Mouse (Mus musculus): ENCODE results near the gene Map7d1. TPM values are rescaled to one million over a fixed set of nuclear protein-coding genes. Genes with fewer than 3 reads are reported as not detected.

Gene Map7d1
- polyA plus RNA-seq, 1 experiment from 2014 or later, result 46.8 TPM

- WGBS, result 62% methylated on average over 9 of the region's 9 CpGs
- no peak overlapping the region for H3K9ac ChIP-seq (ENCODE audit: low read length)
- H3K4me2 ChIP-seq (ENCODE audit: low read length), result no peak overlapping the region
- H3K36me3 ChIP-seq (ENCODE audit: control insufficient read depth, insufficient read depth, low read length), result no peaks in the 10 kb centered on the region
- H3K27ac ChIP-seq (replicated peaks in 1 of 2; ENCODE audit: control insufficient read depth in 1 of 2, insufficient read depth in 1 of 2, low read depth in 2 of 2, low read length in 2 of 2), result no peak overlapping the region
- no peak overlapping the region for H3K4me3 ChIP-seq (ENCODE audit: control insufficient read depth in 1 of 2, insufficient read depth in 1 of 2, low read depth in 1 of 2, low read length in 2 of 2)
- H3K27me3 ChIP-seq (ENCODE audit: control insufficient read depth, insufficient read depth, low read length), result peaks cover 23% of the 10 kb centered on the region
- peaks cover 5% of the 10 kb centered on the region; the same call in 1 of the 2 replicates for H3K9me3 ChIP-seq (ENCODE audit: control insufficient read depth, low read length)
- H3K4me1 ChIP-seq (ENCODE audit: control insufficient read depth in 2 of 2, insufficient read depth in 2 of 2, low read length in 2 of 2), result peaks cover 4% of the 10 kb centered on the region in 2 experiments; a peak in 2 of 4 replicates
- ATAC-seq (ENCODE audit: insufficient number of reproducible peaks, insufficient read depth, low FRiP score, low read depth), result no peak
Observed at GRCm38 (mm10) chr4:126281706-126282105, 25.6 kb upstream of the Map7d1 start.

GRCm38 (mm10) chr4:126278961-126279360, 22.8 kb upstream of the Map7d1 start:
- Histone ChIP-seq H3K27me3 (ENCODE audit: control insufficient read depth, insufficient read depth, low read length) (peaks cover 3% of the 10 kb centered on the region; the same call in 1 of the 2 replicates), H3K9me3 (ENCODE audit: control insufficient read depth, low read length) (no peaks in the 10 kb centered on the region), H3K9ac (ENCODE audit: low read length) (no peak overlapping the region), H3K4me1 (ENCODE audit: control insufficient read depth in 2 of 2, insufficient read depth in 2 of 2, low read length in 2 of 2) (no peaks in the 10 kb centered on the region), H3K4me2 (ENCODE audit: low read length) (no peak overlapping the region), H3K4me3 (ENCODE audit: control insufficient read depth in 1 of 2, insufficient read depth in 1 of 2, low read depth in 1 of 2, low read length in 2 of 2) (no peak overlapping the region), H3K36me3 (ENCODE audit: control insufficient read depth, insufficient read depth, low read length) (peaks cover 19% of the 10 kb centered on the region), H3K27ac (replicated peaks in 1 of 2; ENCODE audit: control insufficient read depth in 1 of 2, insufficient read depth in 1 of 2, low read depth in 2 of 2, low read length in 2 of 2) (no peak overlapping the region)
- 61% methylated on average over 9 of the region's 9 CpGs for WGBS
- no peak for ATAC-seq (ENCODE audit: insufficient number of reproducible peaks, insufficient read depth, low FRiP score, low read depth)

GRCm38 (mm10) chr4:126278565-126278915, 22.4 kb upstream of the Map7d1 start:
- no peak for ATAC-seq (ENCODE audit: insufficient number of reproducible peaks, insufficient read depth, low FRiP score, low read depth)
- Histone ChIP-seq H3K4me3 (ENCODE audit: control insufficient read depth in 1 of 2, insufficient read depth in 1 of 2, low read depth in 1 of 2, low read length in 2 of 2) (no peak overlapping the region), H3K4me2 (ENCODE audit: low read length) (peak overlapping the region; percentile 59; the same call in 1 of the 2 replicates), H3K9me3 (ENCODE audit: control insufficient read depth, low read length) (no peaks in the 10 kb centered on the region), H3K9ac (ENCODE audit: low read length) (0 out of 2 replicates have a peak overlapping the region, but pooled peaks have one; percentile 14), H3K36me3 (ENCODE audit: control insufficient read depth, insufficient read depth, low read length) (peaks cover 24% of the 10 kb centered on the region), H3K4me1 (ENCODE audit: control insufficient read depth in 2 of 2, insufficient read depth in 2 of 2, low read length in 2 of 2) (no peaks in the 10 kb centered on the region), H3K27ac (replicated peaks in 1 of 2; ENCODE audit: control insufficient read depth in 1 of 2, insufficient read depth in 1 of 2, low read depth in 2 of 2, low read length in 2 of 2) (no peak overlapping the region), H3K27me3 (ENCODE audit: control insufficient read depth, insufficient read depth, low read length) (no peaks in the 10 kb centered on the region)
- 27% methylated on average over 9 of the region's 9 CpGs for WGBS

- peak overlapping the region; percentile 16 to 20; a peak in 2 of 4 replicates for H3K4me3 ChIP-seq (ENCODE audit: control insufficient read depth in 1 of 2, insufficient read depth in 1 of 2, low read depth in 1 of 2, low read length in 2 of 2)
- H3K36me3 ChIP-seq (ENCODE audit: control insufficient read depth, insufficient read depth, low read length), result peaks cover 29% of the 10 kb centered on the region
- H3K9me3 ChIP-seq (ENCODE audit: control insufficient read depth, low read length), result no peaks in the 10 kb centered on the region
- no peak overlapping the region for H3K27ac ChIP-seq (replicated peaks in 1 of 2; ENCODE audit: control insufficient read depth in 1 of 2, insufficient read depth in 1 of 2, low read depth in 2 of 2, low read length in 2 of 2)
- WGBS, result 8% methylated on average over 13 of the region's 13 CpGs
- H3K27me3 ChIP-seq (ENCODE audit: control insufficient read depth, insufficient read depth, low read length), result no peaks in the 10 kb centered on the region
- 0 out of 2 replicates have a peak overlapping the region, but pooled peaks have one; percentile 14 for H3K9ac ChIP-seq (ENCODE audit: low read length)
- no peaks in the 10 kb centered on the region for H3K4me1 ChIP-seq (ENCODE audit: control insufficient read depth in 2 of 2, insufficient read depth in 2 of 2, low read length in 2 of 2)
- H3K4me2 ChIP-seq (ENCODE audit: low read length), result peak overlapping the region; percentile 59
- no peak for ATAC-seq (ENCODE audit: insufficient number of reproducible peaks, insufficient read depth, low FRiP score, low read depth)
Observed at GRCm38 (mm10) chr4:126277906-126278564, 21.9 kb upstream of the Map7d1 start.

GRCm38 (mm10) chr4:126275681-126276131, 19.6 kb upstream of the Map7d1 start:
- Histone ChIP-seq H3K36me3 (ENCODE audit: control insufficient read depth, insufficient read depth, low read length) (peaks cover 40% of the 10 kb centered on the region), H3K9me3 (ENCODE audit: control insufficient read depth, low read length) (no peaks in the 10 kb centered on the region), H3K4me3 (ENCODE audit: control insufficient read depth in 1 of 2, insufficient read depth in 1 of 2, low read depth in 1 of 2, low read length in 2 of 2) (no peak overlapping the region), H3K4me2 (ENCODE audit: low read length) (no peak overlapping the region), H3K9ac (ENCODE audit: low read length) (no peak overlapping the region), H3K27ac (replicated peaks in 1 of 2; ENCODE audit: control insufficient read depth in 1 of 2, insufficient read depth in 1 of 2, low read depth in 2 of 2, low read length in 2 of 2) (no peak overlapping the region), H3K27me3 (ENCODE audit: control insufficient read depth, insufficient read depth, low read length) (no peaks in the 10 kb centered on the region), H3K4me1 (ENCODE audit: control insufficient read depth in 2 of 2, insufficient read depth in 2 of 2, low read length in 2 of 2) (no peaks in the 10 kb centered on the region)
- WGBS, result 86% methylated on average over 13 of the region's 13 CpGs
- ATAC-seq (ENCODE audit: insufficient number of reproducible peaks, insufficient read depth, low FRiP score, low read depth), result no peak

GRCm38 (mm10) chr4:126275081-126275480, 18.9 kb upstream of the Map7d1 start:
- Histone ChIP-seq H3K4me3 (ENCODE audit: control insufficient read depth in 1 of 2, insufficient read depth in 1 of 2, low read depth in 1 of 2, low read length in 2 of 2) (no peak overlapping the region), H3K4me1 (ENCODE audit: control insufficient read depth in 2 of 2, insufficient read depth in 2 of 2, low read length in 2 of 2) (no peaks in the 10 kb centered on the region), H3K27me3 (ENCODE audit: control insufficient read depth, insufficient read depth, low read length) (no peaks in the 10 kb centered on the region), H3K9me3 (ENCODE audit: control insufficient read depth, low read length) (no peaks in the 10 kb centered on the region), H3K4me2 (ENCODE audit: low read length) (no peak overlapping the region), H3K36me3 (ENCODE audit: control insufficient read depth, insufficient read depth, low read length) (peaks cover 40% of the 10 kb centered on the region), H3K9ac (ENCODE audit: low read length) (no peak overlapping the region), H3K27ac (replicated peaks in 1 of 2; ENCODE audit: control insufficient read depth in 1 of 2, insufficient read depth in 1 of 2, low read depth in 2 of 2, low read length in 2 of 2) (no peak overlapping the region)
- no peak for ATAC-seq (ENCODE audit: insufficient number of reproducible peaks, insufficient read depth, low FRiP score, low read depth)
- WGBS, result 91% methylated on average over 4 of the region's 4 CpGs

- Histone ChIP-seq H3K27ac (replicated peaks in 1 of 2; ENCODE audit: control insufficient read depth in 1 of 2, insufficient read depth in 1 of 2, low read depth in 2 of 2, low read length in 2 of 2) (no peak overlapping the region), H3K4me2 (ENCODE audit: low read length) (no peak overlapping the region), H3K4me3 (ENCODE audit: control insufficient read depth in 1 of 2, insufficient read depth in 1 of 2, low read depth in 1 of 2, low read length in 2 of 2) (no peak overlapping the region), H3K27me3 (ENCODE audit: control insufficient read depth, insufficient read depth, low read length) (no peaks in the 10 kb centered on the region), H3K9me3 (ENCODE audit: control insufficient read depth, low read length) (no peaks in the 10 kb centered on the region), H3K4me1 (ENCODE audit: control insufficient read depth in 2 of 2, insufficient read depth in 2 of 2, low read length in 2 of 2) (no peaks in the 10 kb centered on the region), H3K36me3 (ENCODE audit: control insufficient read depth, insufficient read depth, low read length) (peaks cover 40% of the 10 kb centered on the region), H3K9ac (ENCODE audit: low read length) (no peak overlapping the region)
- ATAC-seq (ENCODE audit: insufficient number of reproducible peaks, insufficient read depth, low FRiP score, low read depth), result no peak
- 77% methylated on average over 13 of the region's 13 CpGs for WGBS
Observed at GRCm38 (mm10) chr4:126273753-126274152, 17.6 kb upstream of the Map7d1 start.

GRCm38 (mm10) chr4:126269292-126269691, 13.1 kb upstream of the Map7d1 start:
- WGBS, result 67% methylated on average over 3 of the region's 3 CpGs
- no peak for ATAC-seq (ENCODE audit: insufficient number of reproducible peaks, insufficient read depth, low FRiP score, low read depth)
- Histone ChIP-seq H3K9ac (ENCODE audit: low read length) (no peak overlapping the region), H3K9me3 (ENCODE audit: control insufficient read depth, low read length) (no peaks in the 10 kb centered on the region), H3K4me1 (ENCODE audit: control insufficient read depth in 2 of 2, insufficient read depth in 2 of 2, low read length in 2 of 2) (no peaks in the 10 kb centered on the region), H3K4me2 (ENCODE audit: low read length) (no peak overlapping the region), H3K27me3 (ENCODE audit: control insufficient read depth, insufficient read depth, low read length) (no peaks in the 10 kb centered on the region), H3K36me3 (ENCODE audit: control insufficient read depth, insufficient read depth, low read length) (peaks cover 24% of the 10 kb centered on the region), H3K4me3 (ENCODE audit: control insufficient read depth in 1 of 2, insufficient read depth in 1 of 2, low read depth in 1 of 2, low read length in 2 of 2) (no peak overlapping the region), H3K27ac (replicated peaks in 1 of 2; ENCODE audit: control insufficient read depth in 1 of 2, insufficient read depth in 1 of 2, low read depth in 2 of 2, low read length in 2 of 2) (no peak overlapping the region)

Measured in heart, embryonic 14.5 days (tissue).